Mouse (Mus musculus): Measurements from ENCODE around the gene Ptgfrn. TPM values are rescaled to one million over a fixed set of nuclear protein-coding genes. Genes with fewer than 3 reads are reported as not detected.

The Ptgfrn gene
- polyA plus RNA-seq (2016; fragmentation: Nextera tagmentation; extraction: Ambion mirVana), result 2.0 and 2.1 TPM in 2 replicates

DNA sequence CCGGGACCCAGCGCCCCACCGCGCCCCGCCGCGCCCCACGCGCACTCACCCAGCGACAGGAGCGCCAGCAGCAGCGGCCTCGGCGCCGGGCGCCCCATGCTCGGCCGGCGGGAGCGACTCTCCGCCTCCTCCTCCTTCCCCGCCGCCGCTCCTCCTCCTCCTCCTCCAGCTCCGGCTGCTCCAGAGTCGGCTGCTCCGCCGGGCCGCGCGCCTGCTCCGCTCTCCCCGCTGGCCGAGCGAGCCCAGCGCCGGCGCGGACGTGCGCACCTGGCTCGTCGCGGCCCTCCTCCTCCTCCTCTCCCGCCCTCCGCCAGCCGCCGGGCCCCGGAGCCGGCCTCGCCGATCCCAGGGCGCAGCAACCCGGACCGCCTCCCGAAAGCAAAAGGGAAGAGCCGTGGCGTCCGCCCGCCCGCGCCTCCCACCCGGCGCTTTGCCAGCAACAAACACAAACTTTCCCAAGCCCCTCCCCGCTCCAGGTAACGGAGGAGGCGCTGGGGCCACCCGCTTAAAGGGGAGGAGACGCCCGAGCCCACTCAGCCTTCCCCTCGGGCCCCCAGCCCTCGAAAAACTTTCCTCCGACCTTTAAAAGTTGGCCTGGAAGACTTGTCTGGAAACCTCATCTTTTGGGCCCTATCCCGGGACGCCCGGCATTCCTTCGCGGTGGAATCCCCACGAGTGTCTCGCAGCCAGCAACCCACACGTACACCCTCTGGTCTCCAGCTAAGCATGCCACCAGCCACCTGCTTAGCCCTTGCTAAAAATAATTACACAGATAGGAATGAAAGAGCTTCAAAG, at the start of gene Ptgfrn:
Gene Ptgfrn (minus strand): TSS at position 236 of the 795 bp plus-strand sequence.
- H3K9me3 ChIP-seq, result no peaks in the 10 kb centered on the region
- under 1% methylated on average over 70 of the region's 81 CpGs for WGBS
- H3K27me3 ChIP-seq (ENCODE audit: insufficient read depth, poor library complexity, severe bottlenecking), result peaks cover 37% of the 10 kb centered on the region
- peak within 1 kb of the TSS; percentile 83 for H3K4me3 ChIP-seq
- peak; percentile 79 for DNase-seq (ENCODE audit: low spot score)
- no peaks in the 10 kb centered on the region for H3K36me3 ChIP-seq
- H3K4me1 ChIP-seq (replicated peaks), result peaks cover 57% of the 10 kb centered on the region
- H3K27ac ChIP-seq, result peak within 1 kb of the TSS; percentile 93

DNA sequence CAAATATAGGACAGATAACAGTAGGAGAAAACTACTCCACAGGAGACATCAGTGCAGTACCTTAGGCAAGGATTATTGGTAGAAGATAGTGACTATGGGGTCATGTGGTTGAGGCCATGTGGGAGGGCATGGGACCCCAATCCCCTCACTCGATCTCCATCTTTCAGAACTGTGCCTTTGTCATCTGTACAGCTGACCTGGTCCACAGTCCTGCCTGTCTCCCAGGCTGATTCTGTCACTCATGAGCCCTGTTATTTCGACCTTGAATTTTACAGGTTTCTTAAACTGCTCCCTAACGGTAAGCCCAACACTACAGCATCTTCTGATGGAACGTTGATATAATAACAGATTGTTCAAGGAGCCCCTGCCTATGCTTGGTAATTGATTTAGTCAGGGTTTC, 49.6 kb upstream of the Ptgfrn start:
- H3K4me1 ChIP-seq (replicated peaks), result peaks cover 38% of the 10 kb centered on the region
- H3K4me3 ChIP-seq, result no peak overlapping the region
- H3K36me3 ChIP-seq, result no peaks in the 10 kb centered on the region
- 91% methylated on average over 4 of the region's 4 CpGs for WGBS
- H3K27ac ChIP-seq, result no peak overlapping the region
- peaks cover 4% of the 10 kb centered on the region; the same call in 1 of the 2 replicates for H3K9me3 ChIP-seq
- no peaks in the 10 kb centered on the region for H3K27me3 ChIP-seq (ENCODE audit: insufficient read depth, poor library complexity, severe bottlenecking)
- no peak for DNase-seq (ENCODE audit: low spot score)

DNA sequence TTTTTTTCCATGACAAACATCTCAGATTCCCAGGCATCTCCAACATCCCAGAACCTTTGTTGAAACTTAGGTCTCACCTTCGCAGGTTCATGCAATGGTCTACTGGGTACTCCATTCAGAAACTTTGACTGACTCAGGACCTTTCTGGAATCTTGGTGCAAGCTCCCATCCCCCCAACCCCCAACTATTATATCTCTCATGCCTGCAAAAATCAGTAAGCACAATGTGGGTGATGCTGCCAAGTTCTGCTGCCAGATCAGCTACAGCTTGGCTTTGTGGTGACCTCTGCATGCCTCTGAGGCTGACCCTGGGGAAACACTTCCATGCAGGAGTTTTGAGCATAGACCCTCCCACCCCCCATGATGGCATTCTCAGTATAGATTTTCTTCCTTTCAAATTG, 44.0 kb upstream of the Ptgfrn start:
- Histone ChIP-seq H3K4me3 (no peak overlapping the region), H3K4me1 (replicated peaks) (no peaks in the 10 kb centered on the region), H3K9me3 (peaks cover 7% of the 10 kb centered on the region), H3K27ac (no peak overlapping the region), H3K27me3 (ENCODE audit: insufficient read depth, poor library complexity, severe bottlenecking) (no peaks in the 10 kb centered on the region), H3K36me3 (no peaks in the 10 kb centered on the region)
- no peak for DNase-seq (ENCODE audit: low spot score)
- 98% methylated on average over 1 of the region's 1 CpGs for WGBS

DNA sequence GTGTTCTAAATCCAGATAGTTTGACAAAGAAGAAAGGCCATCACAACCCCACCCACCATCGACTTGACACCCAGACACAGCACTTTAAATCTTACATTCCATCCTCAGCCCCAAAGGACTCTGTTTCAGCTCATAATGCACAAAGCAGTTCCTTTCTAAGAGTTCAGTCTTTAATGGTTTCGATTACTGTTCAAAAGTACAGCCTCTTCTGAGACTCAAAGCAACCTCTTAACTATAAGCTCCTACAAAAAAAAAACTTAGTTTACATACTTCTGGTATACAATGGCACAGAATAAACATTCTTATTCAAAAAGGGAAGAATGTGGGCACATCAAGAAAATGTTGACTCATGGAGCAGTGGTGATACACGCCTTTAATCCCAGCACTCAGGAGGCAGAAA, 43.3 kb upstream of the Ptgfrn start:
- no peaks in the 10 kb centered on the region for H3K27me3 ChIP-seq (ENCODE audit: insufficient read depth, poor library complexity, severe bottlenecking)
- H3K36me3 ChIP-seq, result no peaks in the 10 kb centered on the region
- H3K4me1 ChIP-seq (replicated peaks), result no peaks in the 10 kb centered on the region
- no peak for DNase-seq (ENCODE audit: low spot score)
- no peak overlapping the region for H3K27ac ChIP-seq
- H3K4me3 ChIP-seq, result no peak overlapping the region
- WGBS, result 82% methylated on average over 3 of the region's 3 CpGs
- peaks cover 3% of the 10 kb centered on the region for H3K9me3 ChIP-seq

DNA sequence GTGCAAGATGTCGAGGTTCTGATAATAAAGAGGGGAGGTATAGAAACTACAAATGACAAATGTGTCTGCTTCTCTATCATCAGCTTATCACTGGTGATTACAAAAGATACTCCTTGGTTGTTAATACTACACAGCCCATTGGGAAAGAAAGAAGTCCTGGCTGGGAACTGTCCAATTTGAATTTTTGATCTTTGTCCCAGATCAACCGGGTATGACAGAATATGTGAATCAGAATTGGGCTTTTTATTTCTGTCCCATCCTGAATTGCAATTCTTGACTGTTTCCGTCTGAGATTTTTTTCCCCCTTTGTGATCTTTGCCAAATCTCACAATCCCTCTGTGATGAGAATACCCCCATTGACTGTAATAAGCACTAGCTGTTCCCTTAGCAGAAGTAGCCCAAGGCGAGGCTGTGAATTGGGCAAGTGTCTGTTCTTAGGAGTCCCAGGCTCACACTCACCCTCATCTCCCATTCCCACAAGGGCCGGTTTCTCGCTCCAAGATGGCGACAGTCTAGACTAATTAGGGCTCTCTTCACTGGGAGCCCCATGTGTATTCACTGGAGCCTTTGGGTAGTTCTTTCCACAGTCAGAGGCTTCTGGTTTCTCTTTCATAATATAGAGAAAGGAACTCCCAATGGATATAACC, 36.2 kb upstream of the Ptgfrn start:
- H3K4me1 ChIP-seq (replicated peaks), result peaks cover 25% of the 10 kb centered on the region

DNA sequence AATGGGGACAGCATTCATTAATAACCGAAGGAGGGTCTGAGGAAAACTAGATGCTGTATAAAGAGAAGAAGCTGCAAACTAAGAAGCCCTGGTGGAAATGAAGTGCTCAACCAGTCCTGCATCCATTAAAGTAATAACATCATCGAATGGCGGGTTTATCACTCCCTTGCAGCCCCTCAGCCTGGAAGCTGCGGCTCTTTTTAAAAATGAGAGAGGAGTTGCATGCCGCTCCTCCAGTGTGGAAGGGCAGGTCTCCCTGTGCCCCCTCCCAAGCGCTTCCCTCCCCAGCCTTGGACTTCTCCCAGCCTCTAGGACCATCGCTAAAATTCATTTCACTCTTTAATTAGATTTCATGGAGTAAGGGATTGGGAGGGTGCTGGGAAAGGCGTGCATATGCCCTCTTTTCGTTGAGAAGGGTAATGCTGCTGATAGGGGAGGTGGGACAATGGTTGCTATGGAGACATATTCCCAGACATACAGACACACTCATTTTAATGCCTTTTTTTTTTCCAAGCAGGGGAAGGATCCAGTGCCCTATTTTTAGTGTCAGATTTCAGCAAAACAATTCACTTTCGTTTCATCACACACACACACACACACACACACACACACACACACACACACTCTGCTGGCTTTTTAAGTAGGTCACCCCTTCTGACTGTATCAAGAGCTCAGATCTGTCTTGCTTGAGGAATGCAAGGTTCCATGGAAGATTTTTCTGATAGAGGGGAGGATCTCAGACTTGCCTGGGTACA, 35.4 kb upstream of the Ptgfrn start:
- H3K4me3 ChIP-seq, result peak overlapping the region; percentile 14; the same call in 1 of the 2 replicates
- H3K36me3 ChIP-seq, result no peaks in the 10 kb centered on the region
- no peak for DNase-seq (ENCODE audit: low spot score)
- 51% methylated on average over 10 of the region's 10 CpGs for WGBS
- H3K27me3 ChIP-seq (ENCODE audit: insufficient read depth, poor library complexity, severe bottlenecking), result no peaks in the 10 kb centered on the region
- peak overlapping the region; percentile 51 for H3K27ac ChIP-seq
- H3K4me1 ChIP-seq (replicated peaks), result peaks cover 25% of the 10 kb centered on the region
- peaks cover 8% of the 10 kb centered on the region; the same call in 1 of the 2 replicates for H3K9me3 ChIP-seq

More for the DNA sequence above, 36.2 kb upstream of the Ptgfrn start:
- no peak for DNase-seq (ENCODE audit: low spot score)
- Histone ChIP-seq H3K27me3 (ENCODE audit: insufficient read depth, poor library complexity, severe bottlenecking) (no peaks in the 10 kb centered on the region), H3K36me3 (no peaks in the 10 kb centered on the region), H3K27ac (peak overlapping the region; percentile 45; the same call in 1 of the 2 replicates), H3K4me3 (no peak overlapping the region), H3K9me3 (peaks cover 8% of the 10 kb centered on the region; the same call in 1 of the 2 replicates)
- 77% methylated on average over 7 of the region's 7 CpGs for WGBS

DNA sequence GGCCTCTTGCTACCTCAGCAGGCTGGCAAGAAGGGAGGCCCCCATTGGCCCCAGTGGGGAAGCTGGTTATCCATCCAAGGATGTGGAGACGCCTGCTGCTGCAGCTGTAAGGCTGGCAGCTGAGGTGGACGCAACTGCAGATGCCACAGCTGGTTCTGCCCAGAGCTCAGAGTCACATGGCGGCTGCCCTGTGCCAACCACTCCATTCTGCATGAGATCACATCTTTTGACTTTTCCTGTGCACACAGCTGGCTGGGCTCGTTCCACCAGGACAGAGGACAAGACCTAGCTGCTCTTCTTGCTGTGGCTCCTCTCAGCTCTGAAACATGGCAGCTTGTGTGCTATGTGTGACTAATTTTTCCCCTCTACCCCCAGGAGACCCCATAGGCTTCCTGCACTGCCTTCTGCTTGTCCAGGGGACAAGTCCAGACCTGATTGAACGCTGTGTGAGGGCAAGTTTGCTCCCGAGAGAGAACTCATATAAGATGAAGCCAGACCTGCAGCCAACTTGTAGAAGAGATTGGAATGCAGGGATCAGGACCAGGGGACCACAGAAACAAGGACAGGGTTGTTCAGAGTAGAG, 34.4 kb upstream of the Ptgfrn start:
- 70% methylated on average over 6 of the region's 6 CpGs for WGBS
- H3K9me3 ChIP-seq, result peaks cover 8% of the 10 kb centered on the region; the same call in 1 of the 2 replicates
- peak overlapping the region; percentile 51 for H3K27ac ChIP-seq
- no peak overlapping the region for H3K4me3 ChIP-seq
- DNase-seq (ENCODE audit: low spot score), result no peak
- H3K4me1 ChIP-seq (replicated peaks), result peaks cover 25% of the 10 kb centered on the region
- no peaks in the 10 kb centered on the region for H3K27me3 ChIP-seq (ENCODE audit: insufficient read depth, poor library complexity, severe bottlenecking)
- no peaks in the 10 kb centered on the region for H3K36me3 ChIP-seq

DNA sequence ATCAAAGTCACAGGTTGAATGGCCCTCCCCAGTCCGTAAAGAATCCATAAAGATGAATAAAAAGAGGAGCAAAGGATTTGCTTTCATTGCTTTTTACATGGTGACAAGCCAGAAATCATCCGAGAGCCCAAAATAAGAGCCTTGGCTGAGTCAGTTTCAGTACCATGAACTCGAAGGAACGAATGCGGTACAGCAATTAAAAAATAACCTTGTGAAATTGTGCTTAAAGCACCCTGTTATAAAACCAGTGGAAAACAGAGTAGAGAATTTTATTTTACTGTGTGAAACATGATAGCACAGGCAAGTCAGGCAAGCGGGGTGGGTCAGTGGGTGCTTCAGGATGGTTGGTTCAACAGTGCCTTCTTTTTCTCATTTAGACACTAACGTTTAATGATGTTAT, 33.4 kb upstream of the Ptgfrn start:
- 90% methylated on average over 7 of the region's 7 CpGs for WGBS
- Histone ChIP-seq H3K4me1 (replicated peaks) (peaks cover 25% of the 10 kb centered on the region), H3K27ac (no peak overlapping the region), H3K27me3 (ENCODE audit: insufficient read depth, poor library complexity, severe bottlenecking) (no peaks in the 10 kb centered on the region), H3K4me3 (no peak overlapping the region), H3K36me3 (no peaks in the 10 kb centered on the region), H3K9me3 (peaks cover 8% of the 10 kb centered on the region; the same call in 1 of the 2 replicates)
- no peak for DNase-seq (ENCODE audit: low spot score)

DNA sequence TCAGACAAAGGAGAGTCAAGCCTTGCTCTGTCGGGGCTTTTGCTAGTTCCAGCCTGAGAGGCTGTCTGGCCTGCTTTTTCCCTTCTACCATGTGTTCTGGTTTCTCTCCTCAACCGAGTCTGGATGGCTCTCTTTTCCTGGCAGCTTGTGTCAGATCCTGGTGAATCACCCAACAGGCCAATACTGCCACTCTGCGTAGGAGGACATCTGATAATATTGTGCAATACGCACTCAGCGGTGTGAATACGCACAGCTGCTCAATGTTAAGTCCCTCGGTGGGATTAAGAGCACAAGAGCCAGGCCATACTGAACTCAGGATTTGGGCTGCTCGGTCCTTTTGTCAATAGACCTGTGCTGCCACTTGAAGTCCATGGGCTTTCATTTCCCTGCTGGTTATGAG, 31.8 kb upstream of the Ptgfrn start:
- Histone ChIP-seq H3K36me3 (no peaks in the 10 kb centered on the region), H3K9me3 (no peaks in the 10 kb centered on the region), H3K27me3 (ENCODE audit: insufficient read depth, poor library complexity, severe bottlenecking) (no peaks in the 10 kb centered on the region), H3K4me1 (replicated peaks) (peaks cover 28% of the 10 kb centered on the region), H3K27ac (no peak overlapping the region), H3K4me3 (no peak overlapping the region)
- 90% methylated on average over 8 of the region's 8 CpGs for WGBS
- no peak for DNase-seq (ENCODE audit: low spot score)

DNA sequence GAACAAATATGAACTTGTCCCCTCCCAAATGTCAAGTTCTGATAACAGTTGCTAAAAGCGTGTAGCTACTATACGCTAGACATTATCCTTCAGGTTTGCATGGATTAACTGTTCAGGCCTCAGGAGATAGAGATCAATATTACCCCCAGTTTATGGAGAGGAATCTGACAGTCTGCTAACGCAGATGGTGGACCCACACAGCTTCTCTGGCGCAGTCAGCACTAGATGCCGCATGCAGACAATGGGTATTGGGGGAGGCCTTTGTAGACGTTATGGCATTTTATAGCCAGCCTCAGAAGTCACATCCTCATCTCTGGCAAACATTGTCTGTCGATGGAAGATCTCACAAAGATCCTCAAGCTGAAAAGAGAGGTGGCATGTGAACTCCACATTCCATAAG, 29.9 kb upstream of the Ptgfrn start:
- no peak overlapping the region for H3K4me3 ChIP-seq
- DNase-seq (ENCODE audit: low spot score), result no peak
- peaks cover 23% of the 10 kb centered on the region for H3K4me1 ChIP-seq (replicated peaks)
- H3K9me3 ChIP-seq, result no peaks in the 10 kb centered on the region
- WGBS, result 92% methylated on average over 7 of the region's 7 CpGs
- H3K36me3 ChIP-seq, result no peaks in the 10 kb centered on the region
- H3K27ac ChIP-seq, result no peak overlapping the region
- H3K27me3 ChIP-seq (ENCODE audit: insufficient read depth, poor library complexity, severe bottlenecking), result no peaks in the 10 kb centered on the region

DNA sequence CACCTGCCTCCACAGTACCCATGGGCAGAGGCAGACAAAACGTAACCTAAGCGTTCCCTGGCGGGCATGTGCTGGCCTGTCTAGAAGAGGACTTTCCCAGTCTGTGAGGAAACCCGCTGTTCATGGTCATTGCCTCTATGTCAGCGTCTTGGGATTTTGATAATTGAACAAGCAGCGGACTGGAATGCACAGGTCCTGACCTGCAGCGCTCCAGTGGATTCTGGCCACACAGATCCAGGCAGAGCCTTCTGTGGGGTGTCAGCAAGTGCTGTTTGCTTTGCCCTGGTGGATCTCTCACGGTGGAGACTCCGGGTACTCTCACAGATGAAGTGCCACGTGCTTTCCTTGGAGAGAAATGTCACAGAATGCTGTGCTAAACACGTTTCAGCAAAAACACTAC, 26.4 kb upstream of the Ptgfrn start:
- WGBS, result 40% methylated on average over 11 of the region's 11 CpGs
- peak; percentile 63 for DNase-seq (ENCODE audit: low spot score)
- Histone ChIP-seq H3K27ac (peak overlapping the region; percentile 37), H3K9me3 (no peaks in the 10 kb centered on the region), H3K4me1 (replicated peaks) (peaks cover 16% of the 10 kb centered on the region), H3K27me3 (ENCODE audit: insufficient read depth, poor library complexity, severe bottlenecking) (no peaks in the 10 kb centered on the region), H3K4me3 (no peak overlapping the region), H3K36me3 (no peaks in the 10 kb centered on the region)

DNA sequence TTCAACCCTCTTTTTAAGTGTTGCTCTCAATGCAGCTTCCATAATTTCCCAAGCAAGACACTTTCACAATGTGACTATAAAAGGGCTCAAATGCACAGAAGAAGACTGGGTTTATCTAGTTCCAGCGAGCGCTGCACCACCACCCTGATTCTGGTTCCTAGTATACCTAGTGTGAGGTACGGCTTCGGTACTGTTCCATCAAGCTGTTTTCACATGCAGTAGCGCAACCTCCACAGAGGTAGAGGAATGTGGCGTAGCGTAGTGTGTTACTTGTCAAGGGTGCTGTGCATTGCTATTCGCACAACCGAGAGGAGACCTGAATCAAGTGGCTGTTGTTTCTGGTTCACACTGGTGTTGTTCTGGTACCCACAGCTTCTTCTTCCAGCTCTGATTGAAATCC, 24.8 kb upstream of the Ptgfrn start:
- Histone ChIP-seq H3K4me1 (replicated peaks) (peaks cover 24% of the 10 kb centered on the region), H3K4me3 (no peak overlapping the region), H3K36me3 (no peaks in the 10 kb centered on the region), H3K27me3 (ENCODE audit: insufficient read depth, poor library complexity, severe bottlenecking) (no peaks in the 10 kb centered on the region), H3K9me3 (no peaks in the 10 kb centered on the region), H3K27ac (no peak overlapping the region)
- WGBS, result 93% methylated on average over 9 of the region's 9 CpGs
- no peak for DNase-seq (ENCODE audit: low spot score)

All from hindbrain, embryonic 10.5 days (tissue).